Mouse (Mus musculus): ENCODE measurements at regions not wholly inside any gene's neighbourhood (a gene's known extent, or its start where the extent isn't known, plus 50 kb on each side); places are given as distances from the start of the nearest gene placed in this dataset.

GRCm38 (mm10) chrX:76795304-76795703 lies 192.6 kb upstream of the Cldn34d start:
- no peak for DNase-seq

GRCm38 (mm10) chrX:76790613-76791012 lies 187.9 kb upstream of the Cldn34d start:
- peak; percentile 0 for DNase-seq

GRCm38 (mm10) chrX:76780044-76780443 lies 177.3 kb upstream of the Cldn34d start:
- no peak for DNase-seq
